Mouse (Mus musculus): ENCODE data around the gene Nop2. TPM values are rescaled to one million over a fixed set of nuclear protein-coding genes. Genes with fewer than 3 reads are reported as not detected.
A peak's percentile ranks its signal among the peaks of the same experiment; 100 is the strongest.

Gene Nop2
- total RNA-seq, 2 experiments from 2014 or later, result 23.7 to 25.3 TPM

- DNase-seq, result peak; percentile 98
- intact Hi-C loops (cut with DNase I), result no loop called here
Measured at GRCm38 (mm10) chr6:125165328-125165891, 33.7 kb downstream of the Nop2 start.

DNA sequence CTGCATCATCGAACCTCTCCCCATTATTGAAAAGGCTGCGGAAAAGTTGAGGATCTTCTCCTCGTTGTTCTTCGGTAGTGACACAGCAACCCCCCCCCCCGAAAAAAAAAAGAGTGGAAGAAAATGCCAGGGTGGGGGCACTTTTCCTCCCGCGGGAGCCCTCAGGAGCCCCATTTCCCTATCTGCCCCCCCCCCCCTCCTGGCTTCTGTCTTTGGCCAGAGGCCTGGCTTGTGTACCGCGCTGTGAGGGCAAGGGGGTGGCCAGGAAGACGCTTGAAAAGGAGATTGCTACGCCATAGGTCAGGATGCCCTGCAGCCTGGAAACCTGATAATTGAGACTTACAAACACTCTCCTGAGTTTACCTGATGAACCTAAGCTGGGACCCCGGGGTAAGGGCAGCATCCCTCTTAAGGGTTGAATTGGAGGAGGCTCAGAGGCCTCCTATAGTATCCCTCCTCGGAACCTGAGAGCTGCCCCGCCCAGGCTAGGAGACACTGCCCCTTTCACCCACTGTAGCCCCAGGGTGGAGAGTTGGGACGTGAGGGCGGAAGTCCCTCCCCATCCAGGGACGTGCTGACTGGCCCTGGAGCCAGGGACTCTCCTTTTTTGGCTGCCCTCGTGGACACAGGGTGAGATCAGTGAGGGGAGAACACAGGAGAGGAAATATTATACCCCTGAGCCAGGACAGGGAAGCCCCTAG lies 34.5 kb downstream of the Nop2 start, which contains the start of gene Gapdh:
TSS of gene Gapdh (minus strand) at position 417 of the 701 bp plus-strand sequence.
- DNase-seq, result peak; percentile 94 to 95
- intact Hi-C loops (cut with DNase I), result no loop called here

- intact Hi-C loops (cut with DNase I), result no loop called here
- peak; percentile 82 to 87 for DNase-seq
Measured at GRCm38 (mm10) chr6:125166861-125167650, 35.3 kb downstream of the Nop2 start.

GRCm38 (mm10) chr6:125168086-125168485 lies 36.4 kb downstream of the Nop2 start:
- DNase-seq, result no peak
- intact Hi-C loops (cut with DNase I), result no loop called here

- no peak for DNase-seq
- intact Hi-C loops (cut with DNase I), result loop anchor here (2.0 kb wide), 1 partner anchor 21 kb away; the partner anchor contains the start of genes Mrpl51 and Ncapd2
Measured at GRCm38 (mm10) chr6:125170194-125170593, 38.5 kb downstream of the Nop2 start.

GRCm38 (mm10) chr6:125172474-125172873 lies 40.8 kb downstream of the Nop2 start:
- DNase-seq, result no peak
- intact Hi-C loops (cut with DNase I), result no loop called here

GRCm38 (mm10) chr6:125173256-125173655 lies 41.5 kb downstream of the Nop2 start:
- no peak for DNase-seq
- intact Hi-C loops (cut with DNase I), result no loop called here

DNA sequence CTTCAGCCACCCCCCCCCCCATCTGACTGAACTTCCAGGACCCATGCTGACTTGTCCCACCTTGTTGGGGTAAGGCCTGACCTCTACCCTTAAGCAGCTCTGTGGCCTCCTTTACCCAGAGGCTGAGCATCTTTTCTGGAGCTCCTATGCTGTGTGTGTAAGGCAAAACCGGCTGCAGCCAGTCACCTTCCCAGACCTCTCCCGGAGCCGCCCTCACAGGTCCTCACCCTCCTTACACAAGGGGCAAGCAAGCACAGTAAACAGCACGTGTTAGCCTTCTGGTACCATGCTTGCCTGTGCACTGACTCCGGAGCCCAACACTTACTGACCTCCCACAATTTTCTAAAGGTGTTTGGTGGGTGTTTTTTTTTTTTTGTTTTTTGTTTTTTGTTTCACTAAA lies 43.8 kb downstream of the Nop2 start:
- no peak for DNase-seq
- intact Hi-C loops (cut with DNase I), result no loop called here

GRCm38 (mm10) chr6:125179601-125180000 lies 47.9 kb downstream of the Nop2 start:
- no peak for DNase-seq
- intact Hi-C loops (cut with DNase I), result no loop called here

- intact Hi-C loops (cut with DNase I), result no loop called here
- DNase-seq, result peak in 1 of 2 experiments; percentile 19
Measured at GRCm38 (mm10) chr6:125182133-125182532, 50.4 kb downstream of the Nop2 start.

DNA sequence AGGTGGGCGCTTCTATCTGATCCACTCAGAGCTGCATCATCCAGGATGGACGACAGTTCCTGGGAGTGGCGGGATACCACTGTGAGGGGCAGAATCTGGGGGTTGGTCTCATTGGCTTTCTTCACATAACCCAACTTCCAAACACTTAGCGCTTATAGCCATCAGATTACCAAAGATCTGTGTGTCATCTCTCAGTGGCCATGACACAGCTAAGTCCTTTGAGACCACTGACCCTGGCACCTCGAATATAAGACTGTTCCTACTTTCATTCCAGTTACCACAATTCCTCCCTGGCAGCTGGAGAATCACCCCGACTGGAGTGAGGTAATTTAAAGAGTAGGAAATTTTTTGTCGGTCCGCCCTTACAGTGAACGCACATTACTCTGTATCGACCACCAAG lies 54.5 kb downstream of the Nop2 start:
- intact Hi-C loops (cut with DNase I), result loop anchor here (5.0 kb wide), 1 partner anchor 74 kb away; no protein-coding TSS in a partner anchor
- DNase-seq, result no peak

GRCm38 (mm10) chr6:125190816-125191215 lies 59.1 kb downstream of the Nop2 start:
- no peak for DNase-seq
- intact Hi-C loops (cut with DNase I), result loop anchor here (2.0 to 5.0 kb wide), 2 partner anchors 20 to 94 kb away; partner anchors contain the start of gene Chd4

DNA sequence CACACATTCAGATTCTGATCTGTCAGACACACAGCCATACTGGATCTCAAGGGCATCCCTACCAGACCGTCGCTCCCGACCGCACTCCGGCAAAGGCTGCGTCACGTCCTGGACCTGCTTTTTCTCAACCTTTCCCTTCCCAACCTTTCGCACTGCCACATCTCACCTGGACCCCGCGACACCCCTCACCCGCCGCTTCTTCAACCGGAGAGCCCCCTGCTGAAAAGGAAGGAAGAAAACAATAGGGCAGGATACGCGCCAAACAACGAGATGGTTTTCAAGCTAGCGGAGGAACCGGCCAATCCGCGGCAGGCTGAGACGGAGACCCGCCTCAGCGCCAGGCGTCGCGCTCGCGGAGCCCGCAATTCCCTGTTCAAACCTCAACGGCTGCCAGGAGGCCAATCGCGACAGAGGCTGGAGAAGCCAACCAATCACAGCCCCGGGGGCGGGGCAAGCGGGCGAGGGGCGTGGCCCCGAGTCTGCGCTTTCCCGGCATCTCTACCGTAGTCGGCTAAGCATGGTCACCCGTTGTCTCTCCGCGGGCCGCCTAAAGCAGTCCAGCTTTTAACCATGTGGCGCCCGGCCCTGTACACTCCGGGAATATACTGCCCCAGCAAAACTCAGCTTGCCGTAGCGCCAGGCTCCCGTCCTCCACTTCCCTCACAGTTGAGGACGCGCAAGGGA lies 59.8 kb downstream of the Nop2 start, which contains the start of the genes Ncapd2 and Mrpl51:
TSS of gene Ncapd2 (minus strand) at position 370 of the 684 bp plus-strand sequence.
TSS of gene Mrpl51 (plus strand) at position 470 of the 684 bp plus-strand sequence.
- DNase-seq, result peak; percentile 98
- intact Hi-C loops (cut with DNase I), result loop anchor here (2.0 to 5.0 kb wide), 2 partner anchors 21 to 94 kb away; partner anchors contain the start of gene Chd4

DNA sequence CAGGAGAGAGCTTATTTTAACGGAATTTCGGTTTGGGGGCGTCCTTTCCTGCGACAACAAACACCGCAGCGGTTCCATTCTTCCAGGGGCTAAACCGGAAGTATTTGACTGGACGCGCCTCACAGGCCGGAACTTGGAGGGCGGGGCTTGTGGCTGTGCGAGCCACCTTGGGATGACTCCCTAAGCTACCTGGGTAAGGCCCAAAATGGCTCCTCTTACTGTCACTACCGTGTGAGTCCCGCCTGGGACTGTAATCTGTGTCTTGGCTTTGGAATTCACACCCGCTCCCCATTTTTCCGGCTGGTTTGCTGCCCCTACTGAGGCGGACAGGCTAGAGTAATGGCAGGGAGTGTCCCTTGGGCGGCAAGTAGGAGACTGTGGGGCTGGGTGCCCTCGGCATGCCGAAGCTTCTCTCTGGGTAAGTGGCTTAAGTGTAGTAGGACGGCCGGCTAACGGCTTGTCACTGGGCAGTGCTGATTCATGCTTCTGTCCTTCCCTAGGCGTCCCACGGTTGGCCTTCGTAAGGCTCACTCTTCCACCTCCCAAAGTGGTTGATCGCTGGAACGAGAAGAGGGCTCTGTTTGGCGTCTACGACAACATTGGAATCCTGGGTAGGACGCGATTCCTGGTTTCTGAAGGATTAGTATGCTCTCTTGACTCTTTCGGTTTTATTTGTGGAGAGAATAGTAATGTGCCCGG lies 60.5 kb downstream of the Nop2 start:
- peak; percentile 95 for DNase-seq
- intact Hi-C loops (cut with DNase I), result loop anchor here (5.0 kb wide), 1 partner anchor 95 kb away; the partner anchor contains the start of gene Chd4

GRCm38 (mm10) chr6:125192841-125193240 lies 61.1 kb downstream of the Nop2 start:
- DNase-seq, result peak in 1 of 2 experiments; percentile 15
- intact Hi-C loops (cut with DNase I), result loop anchor here (5.0 kb wide), 1 partner anchor 96 kb away; the partner anchor contains the start of gene Chd4

DNA sequence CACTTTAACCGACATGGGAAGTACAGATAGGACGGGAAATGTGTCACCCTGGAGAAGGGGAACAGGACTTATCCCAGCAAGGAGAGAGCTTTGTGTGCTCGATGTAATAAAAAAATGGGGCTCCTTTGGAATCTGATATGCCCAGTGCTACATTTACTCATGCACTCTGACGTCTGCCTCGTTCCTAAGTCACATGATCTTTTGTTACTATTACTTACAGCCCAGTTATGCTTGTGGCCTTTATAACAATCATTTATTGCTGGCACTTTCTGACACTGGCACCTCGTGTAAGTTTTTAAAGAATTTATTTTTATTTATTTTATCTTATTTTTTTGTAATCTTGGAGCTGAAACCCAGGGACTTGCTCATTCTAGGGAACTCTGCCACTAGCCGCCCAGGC lies 61.7 kb downstream of the Nop2 start:
- DNase-seq, result no peak
- intact Hi-C loops (cut with DNase I), result loop anchor here (5.0 kb wide), 1 partner anchor 96 kb away; the partner anchor contains the start of gene Chd4
